Mouse (Mus musculus): ENCODE measurements around the gene Kcnk5.

The Kcnk5 gene

GRCm38 (mm10) chr14:20168054-20168453 lies 13.6 kb downstream of the Kcnk5 start:
- DNase-seq (ENCODE audit: low read depth, low spot score) = no peak

GRCm38 (mm10) chr14:20165413-20165812 lies 16.2 kb downstream of the Kcnk5 start:
- no peak for DNase-seq (ENCODE audit: low read depth, low spot score)

- no peak for DNase-seq (ENCODE audit: low read depth, low spot score)
These were observed 17.2 kb downstream of the Kcnk5 start for GRCm38 (mm10) chr14:20164438-20164837.

GRCm38 (mm10) chr14:20162686-20163085 lies 18.9 kb downstream of the Kcnk5 start:
- DNase-seq (ENCODE audit: low read depth, low spot score) = no peak

- no peak for DNase-seq (ENCODE audit: low read depth, low spot score)
These were observed 22.6 kb downstream of the Kcnk5 start for GRCm38 (mm10) chr14:20158727-20159681.

- no peak for DNase-seq (ENCODE audit: low read depth, low spot score)
These were observed 24.0 kb downstream of the Kcnk5 start for GRCm38 (mm10) chr14:20157595-20157994.

GRCm38 (mm10) chr14:20155718-20156117 lies 25.9 kb downstream of the Kcnk5 start:
- DNase-seq (ENCODE audit: low read depth, low spot score) = no peak

GRCm38 (mm10) chr14:20154937-20155336 lies 26.7 kb downstream of the Kcnk5 start:
- DNase-seq (ENCODE audit: low read depth, low spot score) = no peak

GRCm38 (mm10) chr14:20154245-20154644 lies 27.4 kb downstream of the Kcnk5 start:
- no peak for DNase-seq (ENCODE audit: low read depth, low spot score)

- DNase-seq (ENCODE audit: low read depth, low spot score) = no peak
These were observed 32.2 kb downstream of the Kcnk5 start for GRCm38 (mm10) chr14:20149127-20150080.

GRCm38 (mm10) chr14:20148514-20148913 lies 33.1 kb downstream of the Kcnk5 start:
- no peak for DNase-seq (ENCODE audit: low read depth, low spot score)

- DNase-seq (ENCODE audit: low read depth, low spot score) = no peak
These were observed 33.8 kb downstream of the Kcnk5 start for GRCm38 (mm10) chr14:20147854-20148253.

- DNase-seq (ENCODE audit: low read depth, low spot score) = no peak
These were observed 37.5 kb downstream of the Kcnk5 start for GRCm38 (mm10) chr14:20144093-20144492.

- DNase-seq (ENCODE audit: low read depth, low spot score) = no peak
These were observed 42.9 kb downstream of the Kcnk5 start, which contains the start of gene Saysd1 for GRCm38 (mm10) chr14:20138484-20139355. TSS of gene Saysd1 (minus strand) at chr14:20138534.

GRCm38 (mm10) chr14:20134965-20135671 lies 46.5 kb downstream of the Kcnk5 start:
- DNase-seq (ENCODE audit: low read depth, low spot score) = no peak

- no peak for DNase-seq (ENCODE audit: low read depth, low spot score)
These were observed 53.4 kb downstream of the Kcnk5 start for GRCm38 (mm10) chr14:20128162-20128561.

- no peak for DNase-seq (ENCODE audit: low read depth, low spot score)
These were observed 54.1 kb downstream of the Kcnk5 start for GRCm38 (mm10) chr14:20127406-20128087.

- DNase-seq (ENCODE audit: low read depth, low spot score) = no peak
These were observed 60.7 kb downstream of the Kcnk5 start for GRCm38 (mm10) chr14:20120868-20121267.

GRCm38 (mm10) chr14:20120012-20120411 lies 61.6 kb downstream of the Kcnk5 start:
- no peak for DNase-seq (ENCODE audit: low read depth, low spot score)

- no peak for DNase-seq (ENCODE audit: low read depth, low spot score)
These were observed 65.4 kb downstream of the Kcnk5 start for GRCm38 (mm10) chr14:20116149-20116605.
